Mouse (Mus musculus) left cerebral cortex, adult 8-10 months (tissue): ENCODE measurements at regions not wholly inside any gene's neighbourhood (a gene's known extent, or its start where the extent isn't known, plus 50 kb on each side); places are given as distances from the start of the nearest gene placed in this dataset.

Experiments used
- DNase-seq, 2 experiments: peaks; one replicate each; pipeline ENCODE4 v3.0.0; 2022; ENCODE audit warnings: low spot score in 2 of 2

GRCm38 (mm10) chr15:36380461-36381227 is 626.9 kb downstream of the Zfp706 start:
- DNase-seq, result no peak

GRCm38 (mm10) chr15:36378640-36379039 is 628.9 kb downstream of the Zfp706 start:
- DNase-seq, result no peak

- DNase-seq, result no peak
These were observed 631.0 kb downstream of the Zfp706 start for GRCm38 (mm10) chr15:36376551-36376950.

GRCm38 (mm10) chr15:36375549-36375885 is 632.1 kb downstream of the Zfp706 start:
- DNase-seq, result peak in 1 of 2 experiments; percentile 36

GRCm38 (mm10) chr15:36374732-36375548 is 632.6 kb downstream of the Zfp706 start:
- DNase-seq, result peak; percentile 68 to 93

- peak in 1 of 2 experiments; percentile 12 for DNase-seq
These were observed 633.5 kb downstream of the Zfp706 start for GRCm38 (mm10) chr15:36373900-36374611.

- DNase-seq, result no peak
These were observed 634.1 kb downstream of the Zfp706 start for GRCm38 (mm10) chr15:36373481-36373880.

GRCm38 (mm10) chr15:36371382-36371781 is 636.2 kb downstream of the Zfp706 start:
- DNase-seq, result no peak

- DNase-seq, result no peak
These were observed 636.7 kb downstream of the Zfp706 start for GRCm38 (mm10) chr15:36370906-36371305.

- no peak for DNase-seq
These were observed 640.3 kb downstream of the Zfp706 start for GRCm38 (mm10) chr15:36367296-36367695.

- DNase-seq, result no peak
These were observed 642.8 kb downstream of the Zfp706 start for GRCm38 (mm10) chr15:36364757-36365156.

GRCm38 (mm10) chr15:36364062-36364461 is 643.5 kb downstream of the Zfp706 start:
- no peak for DNase-seq

- DNase-seq, result no peak
These were observed 644.5 kb downstream of the Zfp706 start for GRCm38 (mm10) chr15:36362911-36363565.

- DNase-seq, result no peak
These were observed 645.9 kb downstream of the Zfp706 start for GRCm38 (mm10) chr15:36361522-36362148.

- no peak for DNase-seq
These were observed 646.7 kb downstream of the Zfp706 start for GRCm38 (mm10) chr15:36360694-36361521.

GRCm38 (mm10) chr15:36355851-36356250 is 651.7 kb downstream of the Zfp706 start:
- DNase-seq, result no peak

- DNase-seq, result no peak
These were observed 653.0 kb downstream of the Zfp706 start for GRCm38 (mm10) chr15:36354545-36354944.

- no peak for DNase-seq
These were observed 653.8 kb downstream of the Zfp706 start for GRCm38 (mm10) chr15:36353793-36354192.

- DNase-seq, result no peak
These were observed 654.6 kb downstream of the Zfp706 start for GRCm38 (mm10) chr15:36352929-36353328.

GRCm38 (mm10) chr15:36351693-36352092 is 655.9 kb downstream of the Zfp706 start:
- no peak for DNase-seq
